Mouse (Mus musculus) stomach, postnatal 0 days (tissue): ENCODE data around the gene Grn. TPM values are rescaled to one million over a fixed set of nuclear protein-coding genes. Genes with fewer than 3 reads are reported as not detected.

ENCODE experiments used
- ATAC-seq: fragments of 200-750 bp; cut with Nextera tagmentation; 2 replicates; pipeline ENCODE4 v1.8.0; 2017; ENCODE audit not compliant: low FRiP score, low TSS enrichment
- DNase-seq: peaks from one replicate; pipeline ENCODE4 v3.0.0-alpha.2; 2016; ENCODE audit warnings: low spot score
- H3K27ac ChIP-seq: fragments of 300-500 bp; sonication (generic); replicated peaks from 2 replicates; pipeline ENCODE4 v1.5.1; 2014; ENCODE audit warnings: mild to moderate bottlenecking, control low read depth
- H3K27me3 ChIP-seq: fragments of 300-500 bp; sonication (generic); 2 replicates; pipeline ENCODE4 v1.6.1; 2014; ENCODE audit warnings: low read length; ENCODE audit not compliant: control insufficient read depth, insufficient read depth
- H3K36me3 ChIP-seq: fragments of 300-500 bp; sonication (generic); 2 replicates; pipeline ENCODE4 v1.6.1; 2014; ENCODE audit warnings: low read length, mixed read lengths; ENCODE audit not compliant: control insufficient read depth, insufficient read depth
- H3K4me1 ChIP-seq: fragments of 300-500 bp; sonication (generic); replicated peaks from 2 replicates; pipeline ENCODE4 v1.6.1; 2014; ENCODE audit warnings: antibody characterized with exemption; ENCODE audit not compliant: control insufficient read depth, insufficient read depth
- H3K4me2 ChIP-seq: fragments of 300-500 bp; sonication (generic); replicated peaks from 2 replicates; pipeline ENCODE4 v1.6.1; 2014; ENCODE audit warnings: low read depth, mild to moderate bottlenecking, control low read depth, moderate library complexity
- H3K4me3 ChIP-seq: fragments of 300-500 bp; sonication (generic); 2 replicates; pipeline ENCODE4 v1.5.1; 2014; ENCODE audit warnings: low read depth, low read length, control low read depth
- H3K9ac ChIP-seq: fragments of 300-500 bp; sonication (generic); 2 replicates; pipeline ENCODE4 v1.6.1; 2014; ENCODE audit warnings: mild to moderate bottlenecking, low read length, control low read depth, mixed read lengths
- H3K9me3 ChIP-seq: fragments of 300-500 bp; sonication (generic); 2 replicates; pipeline ENCODE4 v1.6.1; 2016; ENCODE audit warnings: low read length; ENCODE audit not compliant: control insufficient read depth
- CTCF ChIP-seq: IDR thresholded peaks from 2 replicates; pipeline ENCODE4 v1.5.1; 2016; ENCODE audit warnings: antibody characterized with exemption, low read depth, mild to moderate bottlenecking, moderate library complexity
- EP300 ChIP-seq: optimal IDR thresholded peaks from 2 replicates; pipeline ENCODE3; 2016; ENCODE audit warnings: antibody characterized with exemption
- WGBS: fragments of 180-500 bp; shearing (Covaris S2); extraction: QIAGEN DNeasy Blood & Tissue Kit; methylation state at CpG from one replicate; pipeline ENCODE4 v1.1.7; 2014; 5-methylcytosine and 5-hydroxymethylcytosine counted together
- microRNA-seq: library from miRNA; unstranded; fragments of <30 nt; microRNA quantifications from one replicate; pipeline ENCODE4, GENCODE M21; 2016
- polyA plus RNA-seq: library from polyadenylated mRNA; unstranded; fragments of >200 nt; fragmentation: Nextera tagmentation; extraction: Ambion mirVana; gene quantifications from 2 replicates; pipeline ENCODE4 v1.2.1, GENCODE M21; 2015

Grn gene
- polyA plus RNA-seq, 1 experiment from 2014 or later: 126 TPM

DNA sequence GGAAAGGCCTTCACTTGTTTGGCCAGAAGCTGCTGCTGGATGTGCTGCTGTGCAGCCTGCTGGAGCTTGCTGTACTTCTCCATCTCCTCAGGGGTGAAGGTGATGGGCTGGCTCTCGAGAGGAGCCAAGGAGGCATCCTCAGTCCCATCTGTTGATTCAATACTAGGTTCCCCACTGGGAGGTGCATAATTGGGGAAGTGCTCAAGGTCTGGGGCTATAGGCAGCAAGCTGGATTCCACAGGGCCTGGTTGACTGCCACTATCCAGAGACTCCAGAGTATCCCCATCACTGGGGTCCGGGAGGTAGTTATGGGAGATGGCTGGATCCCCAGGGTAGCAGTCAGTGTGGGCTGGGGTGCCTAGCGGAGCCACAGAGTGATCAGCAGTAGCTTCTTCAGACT, 48.6 kb downstream of the Grn start:
- no peak overlapping the region for H3K27ac ChIP-seq
- no peaks in the 10 kb centered on the region for H3K27me3 ChIP-seq
- no peaks in the 10 kb centered on the region for H3K9me3 ChIP-seq
- WGBS: 94% methylated on average over 3 of the region's 3 CpGs
- ATAC-seq (no peak), DNase-seq (no peak)
- no peak overlapping the region for H3K4me3 ChIP-seq
- H3K9ac ChIP-seq: no peak overlapping the region
- peaks cover 38% of the 10 kb centered on the region for H3K36me3 ChIP-seq
- no peaks in the 10 kb centered on the region for H3K4me1 ChIP-seq
- no peak for TF ChIP-seq CTCF
- no peak for TF ChIP-seq EP300
- H3K4me2 ChIP-seq: no peak overlapping the region

DNA sequence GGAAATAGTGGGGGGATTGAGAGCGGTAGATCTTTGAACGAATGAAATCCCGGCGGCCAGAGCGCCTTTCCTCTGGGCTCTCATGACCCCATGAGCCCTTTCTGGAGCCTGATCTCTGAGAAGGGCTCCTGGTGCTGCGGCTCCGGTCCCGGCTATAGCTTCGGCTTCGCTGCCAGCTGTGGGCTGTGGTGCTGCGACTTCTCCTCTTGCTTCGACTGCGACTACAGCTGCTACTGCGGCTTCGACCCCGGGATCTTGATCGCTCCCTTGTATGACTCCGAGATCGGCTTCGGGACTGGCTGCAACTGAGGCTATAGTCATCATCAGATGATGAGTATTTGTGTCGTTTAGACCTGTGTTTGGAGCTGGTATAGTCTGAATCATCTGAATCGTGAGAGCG, 49.5 kb downstream of the Grn start:
- H3K4me3 ChIP-seq: no peak overlapping the region
- no peaks in the 10 kb centered on the region for H3K4me1 ChIP-seq
- peaks cover 40% of the 10 kb centered on the region for H3K36me3 ChIP-seq
- no peak overlapping the region for H3K27ac ChIP-seq
- no peaks in the 10 kb centered on the region for H3K9me3 ChIP-seq
- no peak overlapping the region for H3K4me2 ChIP-seq
- 95% methylated on average over 23 of the region's 23 CpGs for WGBS
- H3K27me3 ChIP-seq: no peaks in the 10 kb centered on the region
- no peak for ATAC-seq
- TF ChIP-seq CTCF: no peak
- no peak for TF ChIP-seq EP300
- no peak for DNase-seq
- H3K9ac ChIP-seq: no peak overlapping the region

DNA sequence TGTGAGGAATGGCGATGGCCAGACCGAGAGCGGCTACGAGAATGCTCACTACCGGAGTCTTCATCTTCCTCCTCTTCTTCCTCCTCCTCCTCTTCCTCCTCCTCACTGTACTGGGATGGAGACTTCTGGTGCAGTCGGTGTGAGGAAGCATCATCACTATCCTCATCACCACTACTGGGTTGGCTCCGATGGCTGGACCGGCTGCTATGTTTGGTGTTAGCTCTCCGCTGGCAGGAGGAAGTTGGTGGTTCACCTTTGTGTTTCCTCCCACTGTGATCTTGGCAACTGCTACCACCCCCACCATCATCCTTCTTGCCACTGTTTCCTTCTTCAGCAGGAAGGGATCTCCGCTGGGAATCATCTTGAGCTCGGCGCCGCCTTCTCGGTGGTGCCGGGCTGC, 50.0 kb downstream of the Grn start:
- 94% methylated on average over 15 of the region's 15 CpGs for WGBS
- Histone ChIP-seq H3K9ac (no peak overlapping the region), H3K27ac (no peak overlapping the region)

DNA sequence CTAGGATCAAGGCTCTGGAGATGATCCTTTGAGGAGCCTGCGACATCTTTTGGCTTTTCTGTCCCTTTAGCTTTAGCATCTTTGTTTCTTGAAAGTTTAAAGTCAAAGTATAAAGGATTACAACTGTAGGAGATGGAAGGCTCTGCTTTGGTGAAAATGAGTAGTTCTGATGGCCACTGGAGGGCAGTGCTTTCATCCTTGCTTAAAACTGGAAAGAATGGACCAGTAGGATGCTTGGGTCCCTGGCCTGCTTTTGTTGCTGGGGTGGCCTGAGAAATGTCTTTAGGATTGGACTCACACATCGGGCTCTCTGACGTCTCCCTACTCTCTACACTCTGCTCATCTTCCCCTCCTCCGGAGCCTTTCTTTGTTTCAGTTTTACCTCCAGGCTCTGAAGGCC, 50.8 kb downstream of the Grn start:
- Histone ChIP-seq H3K4me2 (no peak overlapping the region), H3K4me1 (no peaks in the 10 kb centered on the region), H3K27me3 (no peaks in the 10 kb centered on the region), H3K9me3 (no peaks in the 10 kb centered on the region), H3K9ac (no peak overlapping the region), H3K27ac (no peak overlapping the region), H3K36me3 (peaks cover 49% of the 10 kb centered on the region), H3K4me3 (no peak overlapping the region)
- TF ChIP-seq CTCF (peak; percentile 62), EP300 (no peak)
- 94% methylated on average over 4 of the region's 4 CpGs for WGBS
- ATAC-seq (no peak), DNase-seq (no peak)

More for the DNA sequence above, 50.0 kb downstream of the Grn start:
- H3K36me3 ChIP-seq: peaks cover 45% of the 10 kb centered on the region
- H3K4me1 ChIP-seq: no peaks in the 10 kb centered on the region
- DNase-seq (no peak), ATAC-seq (no peak)
- H3K4me3 ChIP-seq: no peak overlapping the region
- H3K9me3 ChIP-seq: no peaks in the 10 kb centered on the region
- H3K4me2 ChIP-seq: no peak overlapping the region
- no peaks in the 10 kb centered on the region for H3K27me3 ChIP-seq
- no peak for TF ChIP-seq EP300
- TF ChIP-seq CTCF: no peak

GRCm38 (mm10) chr11:102481779-102482178, 51.7 kb downstream of the Grn start:
- H3K36me3 ChIP-seq: peaks cover 56% of the 10 kb centered on the region
- H3K4me2 ChIP-seq: no peak overlapping the region

More at GRCm38 (mm10) chr11:102481779-102482178, 51.7 kb downstream of the Grn start:
- Histone ChIP-seq H3K27me3 (no peaks in the 10 kb centered on the region), H3K4me3 (no peak overlapping the region), H3K27ac (no peak overlapping the region), H3K9ac (no peak overlapping the region), H3K4me1 (no peaks in the 10 kb centered on the region), H3K9me3 (no peaks in the 10 kb centered on the region)
- WGBS: 92% methylated on average over 10 of the region's 10 CpGs
- DNase-seq (no peak), ATAC-seq (no peak)
- no peak for TF ChIP-seq EP300
- no peak for TF ChIP-seq CTCF

Small RNA genes lying within 50 kb of the gene (microRNA-seq; reads per million reads assigned to microRNA genes)
- not detected for gene Mir6930

Other genes starting within 250 kb of the Grn start
- gene Lsm12, start 245.0 kb upstream of the Grn start, polyA plus RNA-seq: 70.0 and 99.4 TPM in 2 replicates
- 19.2 and 19.4 TPM in 2 replicates for gene G6pc3, start 240.7 kb upstream of the Grn start, polyA plus RNA-seq
- 33.8 and 43.3 TPM in 2 replicates for gene Hdac5, start 200.1 kb upstream of the Grn start, polyA plus RNA-seq
- gene BC030867, start 181.4 kb upstream of the Grn start, polyA plus RNA-seq: 2.2 and 2.7 TPM in 2 replicates
- 0.04 TPM in 1 of 2 replicates, not detected in the other for gene Asb16, start 161.6 kb upstream of the Grn start, polyA plus RNA-seq
- gene Tmub2, start 145.4 kb upstream of the Grn start, polyA plus RNA-seq: 30.3 and 31.3 TPM in 2 replicates
- 6.9 and 7.3 TPM in 2 replicates for gene Atxn7l3, start 133.7 kb upstream of the Grn start, polyA plus RNA-seq
- gene Ubtf, start 110.6 kb upstream of the Grn start, polyA plus RNA-seq: 46.6 and 46.7 TPM in 2 replicates
- 0.72 and 1.1 TPM in 2 replicates for gene Slc4a1, start 64.1 kb upstream of the Grn start, polyA plus RNA-seq
- 5.1 and 5.9 TPM in 2 replicates for gene Rundc3a, start 36.9 kb upstream of the Grn start, polyA plus RNA-seq
- gene Slc25a39, start 22.4 kb upstream of the Grn start, polyA plus RNA-seq: 189 and 200 TPM in 2 replicates
- gene Fam171a2, start 17.4 kb downstream of the Grn start, polyA plus RNA-seq: 2.0 and 2.9 TPM in 2 replicates
- gene Itga2b, start 39.8 kb downstream of the Grn start, polyA plus RNA-seq: 5.4 and 6.5 TPM in 2 replicates
- gene Gpatch8, start 126.1 kb downstream of the Grn start, polyA plus RNA-seq: 16.7 and 16.8 TPM in 2 replicates
- 20.1 and 22.4 TPM in 2 replicates for gene Gm11627, start 149.1 kb downstream of the Grn start, polyA plus RNA-seq
- gene Fzd2, start 174.1 kb downstream of the Grn start, polyA plus RNA-seq: 10.2 and 11.8 TPM in 2 replicates
- 0.23 and 0.39 TPM in 2 replicates for gene Meioc, start 233.4 kb downstream of the Grn start, polyA plus RNA-seq